Mouse (Mus musculus): Measurements from ENCODE around the gene Pdss2.

Gene Pdss2

DNA sequence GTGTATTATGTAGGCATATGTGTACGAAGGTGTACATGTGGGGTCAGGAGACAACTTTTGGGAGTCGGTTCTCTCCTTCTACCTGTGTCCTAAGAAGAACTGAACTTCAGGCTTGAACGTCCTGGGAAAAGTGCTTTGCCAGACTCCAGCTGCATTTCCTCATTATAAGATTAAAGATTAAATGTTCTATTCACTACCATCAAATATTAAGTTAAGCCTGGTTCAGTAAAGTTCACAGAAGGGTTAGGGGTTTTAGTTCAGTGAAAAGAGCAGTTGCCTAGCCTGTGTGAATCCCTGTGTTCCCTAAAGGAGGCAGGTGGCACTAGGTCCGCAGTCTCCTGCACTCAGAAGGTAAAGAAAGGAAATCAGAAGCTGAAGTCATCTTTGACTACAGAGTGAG is 213.0 kb downstream of the Pdss2 start:
- in situ Hi-C loops (cut with MboI, MseI), result no loop called here

GRCm38 (mm10) chr10:43435757-43436156 is 214.5 kb downstream of the Pdss2 start:
- in situ Hi-C loops (cut with MboI, MseI), result no loop called here

GRCm38 (mm10) chr10:43439492-43439941 is 218.2 kb downstream of the Pdss2 start:
- in situ Hi-C loops (cut with MboI, MseI), result no loop called here

DNA sequence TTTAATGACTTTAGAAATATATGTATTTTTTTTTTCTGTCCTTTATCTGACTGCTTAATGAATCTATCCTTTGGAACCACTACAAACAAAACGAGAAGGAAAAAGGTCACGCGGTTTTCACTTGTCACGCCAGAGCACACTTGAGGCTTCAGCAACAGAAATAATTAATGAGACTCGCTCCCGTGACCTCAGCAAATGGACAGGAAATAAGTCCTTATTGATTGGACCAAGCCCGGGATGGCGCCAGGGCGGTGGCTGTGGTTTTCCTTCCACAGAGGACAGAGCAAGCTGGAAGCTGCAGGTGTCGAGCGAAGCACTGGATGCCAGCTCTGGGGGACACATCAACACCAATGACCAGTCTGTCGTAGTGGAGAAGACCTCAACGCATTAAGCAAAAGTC is 218.8 kb downstream of the Pdss2 start:
- in situ Hi-C loops (cut with MboI, MseI), result no loop called here

- in situ Hi-C loops (cut with MboI, MseI), result no loop called here
These were observed 219.9 kb downstream of the Pdss2 start for GRCm38 (mm10) chr10:43440981-43441740.

- in situ Hi-C loops (cut with MboI, MseI), result no loop called here
These were observed 227.4 kb downstream of the Pdss2 start for GRCm38 (mm10) chr10:43448656-43449055.

DNA sequence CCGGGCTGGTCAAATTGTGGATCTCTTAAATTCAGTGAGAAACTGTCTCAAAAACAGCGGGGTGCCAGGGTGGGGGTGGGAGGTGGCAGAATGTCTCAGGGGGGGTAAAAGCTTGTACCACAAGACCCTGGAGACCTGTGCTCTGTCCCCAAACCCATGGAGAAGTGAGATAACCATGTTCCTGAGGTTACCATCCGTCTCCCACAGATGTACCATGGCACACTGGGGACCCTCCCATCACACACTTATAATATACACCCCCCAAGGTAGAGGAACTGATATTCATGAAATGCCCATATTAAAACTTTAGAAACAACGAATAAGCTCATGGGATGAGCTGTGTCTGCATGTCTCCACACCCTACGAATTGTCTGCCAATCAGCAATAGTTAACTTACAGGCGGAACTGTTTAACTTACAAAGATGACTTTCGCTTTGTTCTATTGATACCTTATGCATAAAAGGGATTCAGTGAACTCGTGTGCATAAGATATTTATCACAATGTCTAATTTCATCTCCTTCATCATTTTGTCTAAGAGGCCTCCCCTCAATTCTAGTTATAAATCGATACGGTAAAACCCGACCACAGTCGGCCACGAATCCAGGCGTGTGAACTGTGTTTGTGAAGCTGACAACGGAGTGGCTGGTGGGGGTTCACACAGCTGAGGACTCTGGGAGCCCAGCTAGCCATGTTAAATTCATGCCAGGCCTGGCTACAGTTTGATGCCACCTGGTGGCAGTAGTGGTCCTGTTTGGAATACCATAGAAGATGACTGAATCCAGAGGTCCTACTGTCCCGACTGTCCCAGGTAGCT is 230.8 kb downstream of the Pdss2 start:
- in situ Hi-C loops (cut with MboI, MseI), result no loop called here

GRCm38 (mm10) chr10:43452663-43452996 is 231.3 kb downstream of the Pdss2 start:
- in situ Hi-C loops (cut with MboI, MseI), result no loop called here

DNA sequence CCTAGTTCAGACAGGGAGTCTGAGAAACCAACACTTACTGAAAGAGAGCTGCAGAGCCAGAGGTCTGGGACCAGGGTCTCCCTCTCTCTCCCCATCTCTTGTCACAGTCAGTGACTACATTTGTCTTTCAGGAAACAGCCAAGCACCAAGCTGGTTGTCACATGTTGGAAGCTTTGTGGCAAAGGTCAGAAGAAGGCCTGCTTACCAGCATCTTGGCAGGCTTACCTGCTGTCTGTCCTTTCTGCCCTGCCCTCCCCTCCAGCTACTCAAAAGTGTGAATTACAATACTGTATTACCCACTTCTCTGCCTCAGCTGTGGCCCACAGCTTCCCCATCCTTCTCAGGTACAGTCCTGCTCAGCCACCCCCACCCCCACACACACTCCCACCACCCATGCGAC is 232.9 kb downstream of the Pdss2 start:
- in situ Hi-C loops (cut with MboI, MseI), result no loop called here

GRCm38 (mm10) chr10:43454671-43455070 is 233.4 kb downstream of the Pdss2 start:
- in situ Hi-C loops (cut with MboI, MseI), result no loop called here

DNA sequence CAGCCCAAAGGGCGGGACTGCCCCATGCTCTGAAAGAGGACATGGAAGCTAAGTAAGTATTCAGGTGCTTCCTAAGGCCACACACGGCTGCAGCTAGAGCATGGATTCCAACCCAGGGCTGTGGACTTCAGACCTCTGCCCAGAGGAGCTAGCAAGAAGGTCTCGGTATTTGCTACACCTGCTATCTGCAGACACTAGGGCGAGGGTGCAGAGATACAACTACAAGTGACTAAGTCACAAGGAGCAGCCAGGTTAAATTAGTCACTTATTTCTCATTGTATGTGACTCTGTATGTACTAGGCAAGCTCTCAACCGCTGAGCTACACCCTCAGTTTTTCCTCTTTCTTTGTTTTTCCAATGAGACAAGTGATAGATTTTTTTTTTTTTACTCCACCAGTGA is 241.5 kb downstream of the Pdss2 start:
- in situ Hi-C loops (cut with MboI, MseI), result no loop called here

GRCm38 (mm10) chr10:43463227-43463626 is 241.9 kb downstream of the Pdss2 start:
- in situ Hi-C loops (cut with MboI, MseI), result no loop called here

GRCm38 (mm10) chr10:43466223-43466622 is 244.9 kb downstream of the Pdss2 start:
- in situ Hi-C loops (cut with MboI, MseI), result no loop called here

- in situ Hi-C loops (cut with MboI, MseI), result no loop called here
These were observed 246.4 kb downstream of the Pdss2 start for GRCm38 (mm10) chr10:43467659-43468058.

- in situ Hi-C loops (cut with MboI, MseI), result no loop called here
These were observed 247.0 kb downstream of the Pdss2 start for GRCm38 (mm10) chr10:43468293-43468692.

DNA sequence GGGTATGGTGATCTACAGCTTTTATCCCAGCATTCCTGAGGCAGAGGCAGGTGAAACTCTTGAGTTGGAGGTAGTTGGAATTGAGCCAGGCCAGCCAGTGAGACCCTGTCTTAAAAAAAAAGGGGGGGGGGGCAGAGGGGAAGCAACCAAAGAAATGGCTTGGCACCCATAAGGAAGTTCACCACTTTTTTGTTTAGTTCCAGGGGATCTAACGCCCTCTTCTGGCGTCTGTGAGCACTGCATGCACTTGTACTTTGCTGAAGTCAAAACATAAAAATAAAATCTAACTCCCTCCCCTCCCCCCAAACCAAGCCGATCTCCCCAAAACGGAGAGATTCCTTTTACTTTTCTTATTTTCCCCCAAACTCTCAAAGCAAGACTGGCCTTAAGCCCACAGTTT is 254.1 kb downstream of the Pdss2 start:
- in situ Hi-C loops (cut with MboI, MseI), result loop anchor here (5.0 kb wide), 1 partner anchor 258 kb away; no protein-coding TSS in a partner anchor

- in situ Hi-C loops (cut with MboI, MseI), result loop anchor here (5.0 kb wide), 1 partner anchor 260 kb away; no protein-coding TSS in a partner anchor
These were observed 256.2 kb downstream of the Pdss2 start for GRCm38 (mm10) chr10:43477459-43477858.

DNA sequence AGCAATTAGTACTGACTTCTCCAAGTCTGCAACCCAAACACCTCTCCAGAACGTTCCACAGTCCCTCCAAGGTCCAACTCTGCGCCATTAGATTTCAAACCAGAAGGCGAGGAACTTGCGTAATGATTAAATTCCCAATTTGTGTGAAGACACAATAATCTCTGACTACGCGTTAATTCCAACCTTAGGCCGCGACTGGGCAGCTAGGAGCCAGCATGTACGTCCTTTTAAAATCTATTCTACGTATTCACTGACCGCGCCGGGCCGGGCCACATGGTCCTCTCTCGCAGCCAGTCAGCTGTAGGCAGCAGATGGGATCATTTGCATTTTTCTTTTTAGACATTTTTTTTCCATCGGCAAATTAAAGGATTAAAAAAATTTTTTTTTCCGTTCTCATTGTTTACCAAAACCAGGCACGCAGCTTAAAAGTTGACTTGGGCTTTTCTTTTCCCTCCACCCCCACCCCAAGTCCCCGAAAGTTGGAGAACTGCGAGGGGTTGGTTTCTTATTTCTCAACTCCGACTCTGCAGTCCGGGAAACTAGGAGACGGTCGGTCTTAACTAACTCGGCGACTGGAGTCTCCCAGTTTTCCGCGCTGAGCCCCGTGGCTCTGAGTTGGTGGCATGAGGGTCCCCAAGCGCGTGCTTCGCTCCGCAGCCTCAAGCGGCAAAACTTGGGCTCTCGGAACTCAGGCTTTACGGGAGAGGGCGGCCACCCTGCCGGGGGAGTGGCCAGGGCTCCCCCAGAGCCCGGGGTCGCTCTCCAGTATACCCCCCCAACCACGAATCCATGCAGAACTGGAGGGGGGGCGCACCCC is 256.8 kb downstream of the Pdss2 start:
- in situ Hi-C loops (cut with MboI, MseI), result loop anchor here (5.0 kb wide), 1 partner anchor 261 kb away; no protein-coding TSS in a partner anchor

- in situ Hi-C loops (cut with MboI, MseI), result loop anchor here (5.0 kb wide), 1 partner anchor 262 kb away; no protein-coding TSS in a partner anchor
These were observed 257.6 kb downstream of the Pdss2 start, which contains the start of gene Bend3 for GRCm38 (mm10) chr10:43478751-43479435. Gene Bend3 (plus strand): TSS chr10:43478831.

DNA sequence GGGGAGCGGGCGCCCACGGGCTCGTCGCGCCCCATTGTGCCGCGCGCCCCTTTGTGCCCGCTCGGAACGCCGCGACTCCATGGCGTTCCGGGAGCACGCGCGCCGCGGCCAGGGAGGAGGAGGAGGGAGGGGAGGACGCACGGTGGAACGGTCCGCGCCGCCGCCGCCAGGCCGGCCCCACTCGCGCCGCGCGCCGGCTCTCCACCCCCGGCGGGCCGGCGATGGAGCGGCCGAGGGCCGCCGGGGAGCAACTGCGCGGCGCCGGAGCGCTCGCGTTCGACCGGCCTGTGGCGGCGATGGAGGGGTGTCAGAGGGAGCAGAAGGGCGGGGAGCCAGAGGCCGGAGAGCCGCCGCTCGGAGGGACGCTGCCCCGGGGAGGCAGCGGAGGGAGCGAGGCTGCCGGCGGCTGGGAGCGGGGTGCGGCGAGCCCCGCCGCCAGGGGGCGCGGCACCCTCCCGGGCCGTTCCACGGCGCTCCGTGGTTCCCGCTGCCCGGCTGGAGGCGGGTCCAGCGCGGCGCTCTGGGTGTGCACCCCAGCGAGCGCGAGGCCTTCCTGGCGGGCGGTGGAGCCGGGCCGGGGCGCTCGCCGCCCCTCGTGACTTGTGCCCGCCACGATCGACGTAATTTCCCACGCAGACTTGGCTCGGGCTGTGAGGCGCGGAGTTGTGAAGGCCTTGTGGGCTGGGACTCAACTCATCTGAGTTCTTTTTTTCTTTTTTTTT is 258.3 kb downstream of the Pdss2 start:
- in situ Hi-C loops (cut with MboI, MseI), result loop anchor here (5.0 kb wide), 1 partner anchor 262 kb away; no protein-coding TSS in a partner anchor

All from T-helper 1 cell (primary cell).